In the genomic region with DNA sequence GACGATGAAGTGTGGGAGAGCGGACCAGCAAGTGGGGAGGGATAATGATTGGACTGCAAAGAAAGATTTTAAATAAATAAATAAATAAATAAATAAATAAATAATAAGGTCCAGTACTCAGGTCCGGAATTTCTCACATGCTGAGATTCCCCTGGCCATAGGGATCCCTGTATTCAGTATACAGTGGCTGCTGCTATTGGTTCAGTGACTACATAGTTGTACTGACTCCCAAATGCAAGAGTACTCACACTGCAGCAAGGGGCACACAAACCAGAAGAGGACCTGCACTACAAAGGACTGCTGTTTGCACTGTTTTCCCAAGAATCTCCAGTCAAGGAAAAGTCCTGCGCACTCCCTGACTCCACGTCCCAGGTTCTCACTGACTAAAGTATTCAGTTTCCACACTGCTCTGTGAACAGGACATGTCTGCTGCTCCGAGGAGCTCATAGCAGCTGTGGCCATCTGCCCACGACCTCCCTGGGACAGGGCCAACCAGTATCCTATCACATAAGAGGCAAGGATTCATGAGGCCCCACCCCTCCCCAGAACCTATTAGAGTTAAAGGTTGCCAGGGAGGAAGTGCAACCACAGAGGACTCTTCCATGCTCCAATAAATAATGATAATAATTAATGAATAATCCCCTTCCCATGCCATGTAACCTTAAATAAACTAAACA, we compare ENCODE assay signal across 21 mouse cellular contexts. TPM values are rescaled to one million over a fixed set of nuclear protein-coding genes. Genes with fewer than 3 reads are reported as not detected.
DNase-seq lines count a peak whose midpoint lies in the region; ATAC-seq lines count a peak whose summit lies in the region.
"Had no signal": no experiment of that assay in that cellular context is flagged by ENCODE, and none has a peak within 500 bp of the region (broad histone marks: within the 10 kb centered on the region; RNA-seq: fewer than 3 reads in every experiment).

No protein-coding gene starts in this region.

- H3K9ac ChIP-seq in embryonic facial prominence, embryonic 14.5 days (ENCODE audit: low read depth, low read length): no peak overlapping the region
- H3K9ac ChIP-seq in forebrain, embryonic 13.5 days: no peak overlapping the region
- H3K9ac ChIP-seq: embryonic facial prominence, embryonic 12.5 days; limb, embryonic 12.5 days; liver, embryonic 14.5 days; midbrain, embryonic 15.5 days had no signal

- H3K27ac ChIP-seq in embryonic facial prominence, embryonic 14.5 days (replicated peaks; ENCODE audit: low read depth, low read length): no peak overlapping the region
- H3K27ac ChIP-seq in embryonic facial prominence, embryonic 10.5 days (replicated peaks): no peak overlapping the region
- H3K27ac ChIP-seq in forebrain, embryonic 13.5 days: no peak overlapping the region
- H3K27ac ChIP-seq: embryonic facial prominence, embryonic 12.5 days; limb, embryonic 12.5 days; liver, embryonic 14.5 days; midbrain, embryonic 15.5 days had no signal

- H3K36me3 ChIP-seq in embryonic facial prominence, embryonic 14.5 days (ENCODE audit: control insufficient read depth, insufficient read depth, low read length): no peaks in the 10 kb centered on the region
- no peaks in the 10 kb centered on the region for H3K36me3 ChIP-seq in embryonic facial prominence, embryonic 10.5 days (replicated peaks)
- no peaks in the 10 kb centered on the region for H3K36me3 ChIP-seq in forebrain, embryonic 13.5 days (ENCODE audit: poor library complexity, severe bottlenecking)
- H3K36me3 ChIP-seq: embryonic facial prominence, embryonic 12.5 days; limb, embryonic 12.5 days; midbrain, embryonic 15.5 days had no signal

- H3K4me3 ChIP-seq in embryonic facial prominence, embryonic 14.5 days (ENCODE audit: low read depth, low read length): no peak overlapping the region
- no peak overlapping the region for H3K4me3 ChIP-seq in embryonic facial prominence, embryonic 10.5 days
- H3K4me3 ChIP-seq in forebrain, embryonic 13.5 days: no peak overlapping the region
- H3K4me3 ChIP-seq: embryonic facial prominence, embryonic 12.5 days; limb, embryonic 12.5 days; midbrain, embryonic 15.5 days had no signal

- no peaks in the 10 kb centered on the region for H3K27me3 ChIP-seq in embryonic facial prominence, embryonic 14.5 days (replicated peaks; ENCODE audit: control insufficient read depth, insufficient read depth, low read length)
- H3K27me3 ChIP-seq in embryonic facial prominence, embryonic 10.5 days (replicated peaks; ENCODE audit: low read depth, poor library complexity, severe bottlenecking): no peaks in the 10 kb centered on the region
- H3K27me3 ChIP-seq in forebrain, embryonic 13.5 days: no peaks in the 10 kb centered on the region
- H3K27me3 ChIP-seq: CH12.LX; embryonic facial prominence, embryonic 12.5 days; limb, embryonic 12.5 days; midbrain, embryonic 15.5 days had no signal

- peak; percentile 33; the same call in 1 of the 2 replicates for ATAC-seq in embryonic facial prominence, embryonic 14.5 days (ENCODE audit: low read depth)
- no peak for ATAC-seq in forebrain, embryonic 13.5 days
- ATAC-seq: midbrain, embryonic 15.5 days; Patski had no signal

- H3K9me3 ChIP-seq in embryonic facial prominence, embryonic 14.5 days (ENCODE audit: control insufficient read depth, low read length): no peaks in the 10 kb centered on the region
- no peaks in the 10 kb centered on the region for H3K9me3 ChIP-seq in embryonic facial prominence, embryonic 10.5 days
- no peaks in the 10 kb centered on the region for H3K9me3 ChIP-seq in forebrain, embryonic 13.5 days (replicated peaks)
- H3K9me3 ChIP-seq: embryonic facial prominence, embryonic 12.5 days; limb, embryonic 12.5 days; midbrain, embryonic 15.5 days had no signal

- WGBS in embryonic facial prominence, embryonic 14.5 days: 50% methylated on average over 7 of the region's 7 CpGs
- 66% methylated on average over 7 of the region's 7 CpGs for WGBS in embryonic facial prominence, embryonic 10.5 days
- 77% methylated on average over 7 of the region's 7 CpGs for WGBS in forebrain, embryonic 13.5 days

- no peaks in the 10 kb centered on the region for H3K4me1 ChIP-seq in embryonic facial prominence, embryonic 14.5 days (ENCODE audit: control insufficient read depth, insufficient read depth, low read length)
- H3K4me1 ChIP-seq in embryonic facial prominence, embryonic 10.5 days: no peaks in the 10 kb centered on the region
- H3K4me1 ChIP-seq in forebrain, embryonic 13.5 days: no peaks in the 10 kb centered on the region
- H3K4me1 ChIP-seq: embryonic facial prominence, embryonic 12.5 days; limb, embryonic 12.5 days; midbrain, embryonic 15.5 days had no signal

- no peak overlapping the region for H3K4me2 ChIP-seq in embryonic facial prominence, embryonic 14.5 days (ENCODE audit: low read depth, low read length)
- H3K4me2 ChIP-seq in forebrain, embryonic 13.5 days: no peak overlapping the region
- H3K4me2 ChIP-seq: embryonic facial prominence, embryonic 12.5 days; limb, embryonic 12.5 days; midbrain, embryonic 15.5 days had no signal

- peak; percentile 16 for DNase-seq in embryonic facial prominence, embryonic 14.5 days (ENCODE audit: low spot score)
- no peak for DNase-seq in embryonic facial prominence, embryonic 10.5 days (ENCODE audit: low spot score)
- DNase-seq in MEL-GATA-1-ER (ENCODE audit: extremely low read depth, low read depth): peak; percentile 44
- DNase-seq in kidney, adult 8-10 months: peak; percentile 37 to 46
- DNase-seq in kidney, postnatal 36 days: peak; percentile 46 to 61
- no peak for DNase-seq in adrenal gland, adult 2 months
- DNase-seq in spleen, adult 18-20 months: no peak
- DNase-seq: cerebellum, postnatal 14 days; right cerebral cortex, postnatal 4 days; thymus, postnatal 36 days had no signal

RNA-seq across cellular contexts. Expression of a gene that starts 22.9 kb away (rescaled TPM):
- 52.6 and 54.5 TPM in 2 replicates for polyA plus RNA-seq in embryonic facial prominence, embryonic 14.5 days (2014; fragmentation: Nextera tagmentation; extraction: Ambion mirVana)
- polyA plus RNA-seq in embryonic facial prominence, embryonic 10.5 days (2016; fragmentation: Nextera tagmentation; extraction: Ambion mirVana): 50.0 and 50.3 TPM in 2 replicates
- 10 to 100 TPM; 49.6 to 54.5 TPM for total RNA-seq in adrenal gland, adult 2 months (2021)
- 15.0 and 15.5 TPM in 2 replicates for polyA plus RNA-seq in adrenal gland, adult 2 months (2012; rRNA removed)
- polyA plus RNA-seq in forebrain, embryonic 13.5 days (2015; fragmentation: Nextera tagmentation; extraction: Ambion mirVana): 43.2 and 47.2 TPM in 2 replicates

RNA-seq across cellular contexts. Expression of a gene that starts 27.4 kb away (rescaled TPM):
- 0.08 TPM in 1 of 2 replicates, not detected in the other for polyA plus RNA-seq in embryonic facial prominence, embryonic 14.5 days (2014; fragmentation: Nextera tagmentation; extraction: Ambion mirVana)
- not detected in 2 replicates for polyA plus RNA-seq in embryonic facial prominence, embryonic 10.5 days (2016; fragmentation: Nextera tagmentation; extraction: Ambion mirVana)
- not detected for total RNA-seq in adrenal gland, adult 2 months (2021)
- polyA plus RNA-seq in adrenal gland, adult 2 months (2012; rRNA removed): not detected in 2 replicates
- polyA plus RNA-seq in forebrain, embryonic 13.5 days (2015; fragmentation: Nextera tagmentation; extraction: Ambion mirVana): not detected in 2 replicates
- total RNA-seq: CH12.LX; layer of hippocampus, adult 18-20 months had no signal
- polyA plus RNA-seq: gonadal fat pad, adult 2 months; hindbrain, embryonic 11.5 days; limb, embryonic 12.5 days; midbrain, embryonic 15.5 days; neural tube, embryonic 11.5 days; Patski had no signal

Comparison
In these comparisons a context has a peak if more than half of its experiments do, and no peak if none do; other contexts are left out.
1. DNase-seq: peak in embryonic facial prominence, embryonic 14.5 days (single experiment), MEL-GATA-1-ER (single experiment), kidney, adult 8-10 months (2 of 2) and kidney, postnatal 36 days (2 of 2); none in embryonic facial prominence, embryonic 10.5 days (single experiment), adrenal gland, adult 2 months (single experiment) and spleen, adult 18-20 months (0 of 2).